Mouse (Mus musculus) midbrain, embryonic 16.5 days (tissue): Measurements from ENCODE around the gene Pip5kl1. TPM values are rescaled to one million over a fixed set of nuclear protein-coding genes. Genes with fewer than 3 reads are reported as not detected.

Source experiments
- ATAC-seq: fragments of 200-750 bp; cut with Nextera tagmentation; 2 replicates; pipeline ENCODE4 v1.8.0; 2017; ENCODE audit warnings: moderate TSS enrichment
- H3K27ac ChIP-seq: fragments of 300-500 bp; sonication (generic); 2 replicates; pipeline ENCODE4 v1.5.1; 2014; ENCODE audit warnings: mild to moderate bottlenecking, low read length, mixed read lengths
- H3K27me3 ChIP-seq: fragments of 300-500 bp; sonication (generic); 2 replicates; pipeline ENCODE4 v1.6.1; 2014; ENCODE audit warnings: low read depth, low read length, mixed read lengths; ENCODE audit not compliant: control insufficient read depth, insufficient read depth
- H3K36me3 ChIP-seq: fragments of 300-500 bp; sonication (generic); 2 replicates; pipeline ENCODE4 v1.6.1; 2014; ENCODE audit warnings: mild to moderate bottlenecking, low read length, moderate library complexity, mixed read lengths; ENCODE audit not compliant: control insufficient read depth, insufficient read depth
- H3K4me1 ChIP-seq: fragments of 300-500 bp; sonication (generic); 2 replicates; pipeline ENCODE4 v1.6.1; 2014; ENCODE audit warnings: mild to moderate bottlenecking, low read length, mixed read lengths; ENCODE audit not compliant: control insufficient read depth, insufficient read depth
- H3K4me2 ChIP-seq: fragments of 300-500 bp; sonication (generic); 2 replicates; pipeline ENCODE4 v1.6.1; 2014; ENCODE audit warnings: mild to moderate bottlenecking, low read length, mixed read lengths
- H3K4me3 ChIP-seq: fragments of 300-500 bp; sonication (generic); 2 replicates; pipeline ENCODE4 v1.5.1; 2014; ENCODE audit warnings: low read depth, mild to moderate bottlenecking, low read length, moderate library complexity, mixed read lengths
- H3K9ac ChIP-seq: fragments of 300-500 bp; sonication (generic); 2 replicates; pipeline ENCODE4 v1.6.1; 2014; ENCODE audit warnings: low read depth, low read length, mixed read lengths
- H3K9me3 ChIP-seq: fragments of 300-500 bp; sonication (generic); replicated peaks from 2 replicates; pipeline ENCODE4 v1.6.1; 2014; ENCODE audit warnings: mild to moderate bottlenecking, low read length, mixed read lengths; ENCODE audit not compliant: control insufficient read depth, poor library complexity, severe bottlenecking
- WGBS: fragments of 180-500 bp; shearing (Covaris S2); extraction: QIAGEN DNeasy Blood & Tissue Kit; methylation state at CpG from one replicate; pipeline ENCODE4 v1.1.7; 2014; 5-methylcytosine and 5-hydroxymethylcytosine counted together
- polyA plus RNA-seq: library from polyadenylated mRNA; unstranded; fragments of >200 nt; fragmentation: Nextera tagmentation; extraction: Ambion mirVana; gene quantifications from 2 replicates; pipeline ENCODE4 v1.2.1, GENCODE M21; 2015

The Pip5kl1 gene
- polyA plus RNA-seq, 1 experiment from 2014 or later, result 17.1 TPM

GRCm38 (mm10) chr2:32625212-32625872 is 50.7 kb downstream of the Pip5kl1 start:
- ATAC-seq, result peak; percentile 60
- H3K4me2 ChIP-seq, result peak overlapping the region; percentile 74
- peaks cover 53% of the 10 kb centered on the region for H3K4me1 ChIP-seq
- peak overlapping the region; percentile 91 for H3K27ac ChIP-seq
- H3K27me3 ChIP-seq, result no peaks in the 10 kb centered on the region
- no peaks in the 10 kb centered on the region for H3K36me3 ChIP-seq
- peak overlapping the region; percentile 74 for H3K9ac ChIP-seq
- no peaks in the 10 kb centered on the region for H3K9me3 ChIP-seq
- WGBS, result 4% methylated on average over 13 of the region's 13 CpGs
- peak overlapping the region; percentile 45 for H3K4me3 ChIP-seq

- no peaks in the 10 kb centered on the region for H3K36me3 ChIP-seq
- 66% methylated on average over 5 of the region's 5 CpGs for WGBS
- H3K4me2 ChIP-seq, result peak overlapping the region; percentile 74
- peaks cover 49% of the 10 kb centered on the region for H3K4me1 ChIP-seq
- no peaks in the 10 kb centered on the region for H3K27me3 ChIP-seq
- peak overlapping the region; percentile 45 for H3K4me3 ChIP-seq
- peak overlapping the region; percentile 74 for H3K9ac ChIP-seq
- ATAC-seq, result peak; percentile 1
- peak overlapping the region; percentile 91 for H3K27ac ChIP-seq
- no peaks in the 10 kb centered on the region for H3K9me3 ChIP-seq
Observed at GRCm38 (mm10) chr2:32625873-32626694, 51.5 kb downstream of the Pip5kl1 start.

GRCm38 (mm10) chr2:32627266-32628043 is 52.9 kb downstream of the Pip5kl1 start:
- Histone ChIP-seq H3K4me3 (no peak overlapping the region), H3K36me3 (no peaks in the 10 kb centered on the region), H3K9ac (peak overlapping the region; percentile 47; the same call in 1 of the 2 replicates), H3K9me3 (no peaks in the 10 kb centered on the region), H3K27me3 (no peaks in the 10 kb centered on the region), H3K4me2 (0 out of 2 replicates have a peak overlapping the region, but pooled peaks have one; percentile 5), H3K4me1 (peaks cover 47% of the 10 kb centered on the region), H3K27ac (no peak overlapping the region)
- ATAC-seq, result no peak
- 74% methylated on average over 19 of the region's 20 CpGs for WGBS

GRCm38 (mm10) chr2:32628044-32628550 is 53.5 kb downstream of the Pip5kl1 start:
- H3K9ac ChIP-seq, result peak overlapping the region; percentile 47
- peak overlapping the region; percentile 11; the same call in 1 of the 2 replicates for H3K4me2 ChIP-seq

GRCm38 (mm10) chr2:32628729-32629128 is 54.1 kb downstream of the Pip5kl1 start:
- ATAC-seq, result peak; percentile 26; the same call in 1 of the 2 replicates
- Histone ChIP-seq H3K27ac (0 out of 2 replicates have a peak overlapping the region, but pooled peaks have one; percentile 13), H3K27me3 (no peaks in the 10 kb centered on the region), H3K4me3 (no peak overlapping the region), H3K9me3 (no peaks in the 10 kb centered on the region), H3K4me1 (peaks cover 47% of the 10 kb centered on the region), H3K9ac (peak overlapping the region; percentile 47; the same call in 1 of the 2 replicates), H3K4me2 (peak overlapping the region; percentile 37; the same call in 1 of the 2 replicates), H3K36me3 (0 out of 2 replicates have a peak, but pooled peaks cover under 1% of the 10 kb centered on the region)
- 34% methylated on average over 5 of the region's 5 CpGs for WGBS

More at GRCm38 (mm10) chr2:32628044-32628550, 53.5 kb downstream of the Pip5kl1 start:
- Histone ChIP-seq H3K36me3 (no peaks in the 10 kb centered on the region), H3K27ac (no peak overlapping the region), H3K9me3 (no peaks in the 10 kb centered on the region), H3K4me1 (peaks cover 47% of the 10 kb centered on the region), H3K27me3 (no peaks in the 10 kb centered on the region), H3K4me3 (no peak overlapping the region)
- no peak for ATAC-seq
- 62% methylated on average over 4 of the region's 4 CpGs for WGBS

- Histone ChIP-seq H3K4me2 (peak overlapping the region; percentile 37), H3K4me1 (peaks cover 47% of the 10 kb centered on the region), H3K4me3 (peak overlapping the region; percentile 4; the same call in 1 of the 2 replicates)
Observed at GRCm38 (mm10) chr2:32629276-32629976, 54.8 kb downstream of the Pip5kl1 start.

GRCm38 (mm10) chr2:32630036-32630435 is 55.4 kb downstream of the Pip5kl1 start:
- ATAC-seq, result no peak
- H3K27me3 ChIP-seq, result no peaks in the 10 kb centered on the region
- WGBS, result 81% methylated on average over 7 of the region's 9 CpGs
- H3K9me3 ChIP-seq, result no peaks in the 10 kb centered on the region
- no peak overlapping the region for H3K9ac ChIP-seq
- no peak overlapping the region for H3K4me3 ChIP-seq
- H3K4me1 ChIP-seq, result peaks cover 44% of the 10 kb centered on the region
- no peak overlapping the region for H3K27ac ChIP-seq
- H3K4me2 ChIP-seq, result no peak overlapping the region
- 0 out of 2 replicates have a peak, but pooled peaks cover 2% of the 10 kb centered on the region for H3K36me3 ChIP-seq

More at GRCm38 (mm10) chr2:32629276-32629976, 54.8 kb downstream of the Pip5kl1 start:
- WGBS, result 28% methylated on average over 9 of the region's 9 CpGs
- H3K9me3 ChIP-seq, result no peaks in the 10 kb centered on the region
- H3K27me3 ChIP-seq, result no peaks in the 10 kb centered on the region
- peak overlapping the region; percentile 54 for H3K27ac ChIP-seq
- peak overlapping the region; percentile 20; the same call in 1 of the 2 replicates for H3K9ac ChIP-seq
- 0 out of 2 replicates have a peak, but pooled peaks cover 2% of the 10 kb centered on the region for H3K36me3 ChIP-seq
- ATAC-seq, result peak; percentile 63

GRCm38 (mm10) chr2:32631046-32631445 is 56.4 kb downstream of the Pip5kl1 start:
- Histone ChIP-seq H3K9me3 (no peaks in the 10 kb centered on the region), H3K27ac (no peak overlapping the region), H3K36me3 (0 out of 2 replicates have a peak, but pooled peaks cover 2% of the 10 kb centered on the region), H3K4me3 (no peak overlapping the region), H3K27me3 (no peaks in the 10 kb centered on the region), H3K4me1 (peaks cover 36% of the 10 kb centered on the region), H3K4me2 (no peak overlapping the region), H3K9ac (no peak overlapping the region)
- WGBS, result 85% methylated on average over 10 of the region's 10 CpGs
- no peak for ATAC-seq
